Mouse (Mus musculus) bone marrow, adult 2 months (tissue): Measurements from ENCODE around the gene Arf4.

Experiments used
- CTCF ChIP-seq: fragments of 200-500 bp; IDR thresholded peaks from 2 replicates; pipeline ENCODE4 v1.5.1; 2011; ENCODE audit warnings: low read length, control low read depth; ENCODE audit not compliant: control insufficient read depth, insufficient read depth
- POLR2A ChIP-seq: fragments of 200-500 bp; IDR thresholded peaks from 2 replicates; pipeline ENCODE4 v1.6.1; 2011; ENCODE audit warnings: low read depth, mild to moderate bottlenecking, control low read depth, low read length, borderline replicate concordance; ENCODE audit not compliant: control insufficient read depth

- TF ChIP-seq CTCF: no peak
- TF ChIP-seq POLR2A: 0 out of 2 replicates have a peak, but pooled peaks have one; percentile 4
These were observed 30.8 kb downstream of the Arf4 start for GRCm38 (mm10) chr14:26668371-26669291.
